Mouse (Mus musculus) hindbrain, postnatal 0 days (tissue): ENCODE measurements around the gene Rtbdn. TPM values are rescaled to one million over a fixed set of nuclear protein-coding genes. Genes with fewer than 3 reads are reported as not detected.

ENCODE experiments used
- ATAC-seq: fragments of 200-750 bp; cut with Nextera tagmentation; 2 replicates; pipeline ENCODE4 v1.8.0; 2017; ENCODE audit warnings: mild to moderate bottlenecking, moderate TSS enrichment, moderate library complexity
- DNase-seq: peaks from one replicate; pipeline ENCODE4 v3.0.0-alpha.2; 2015; ENCODE audit warnings: low spot score
- H3K27ac ChIP-seq: fragments of 300-500 bp; sonication (generic); 2 replicates; pipeline ENCODE4 v1.5.1; 2014; ENCODE audit warnings: mild to moderate bottlenecking
- H3K27me3 ChIP-seq: fragments of 300-500 bp; sonication (generic); 2 replicates; pipeline ENCODE4 v1.6.1; 2014; ENCODE audit warnings: low read length, mixed read lengths; ENCODE audit not compliant: insufficient read depth
- H3K36me3 ChIP-seq: fragments of 300-500 bp; sonication (generic); 2 replicates; pipeline ENCODE4 v1.6.1; 2014; ENCODE audit warnings: low read length, mixed read lengths; ENCODE audit not compliant: insufficient read depth
- H3K4me1 ChIP-seq: fragments of 300-500 bp; sonication (generic); 2 replicates; pipeline ENCODE4 v1.6.1; 2014; ENCODE audit warnings: antibody characterized with exemption, low read length, mixed read lengths; ENCODE audit not compliant: insufficient read depth
- H3K4me2 ChIP-seq: fragments of 300-500 bp; sonication (generic); 2 replicates; pipeline ENCODE4 v1.6.1; 2014; ENCODE audit warnings: low read depth, mild to moderate bottlenecking, low read length, moderate library complexity, mixed read lengths
- H3K4me3 ChIP-seq: fragments of 300-500 bp; sonication (generic); 2 replicates; pipeline ENCODE4 v1.5.1; 2014; ENCODE audit warnings: low read length
- H3K9ac ChIP-seq: fragments of 300-500 bp; sonication (generic); replicated peaks from 2 replicates; pipeline ENCODE4 v1.6.1; 2014; ENCODE audit warnings: mild to moderate bottlenecking, low read length, moderate library complexity, mixed read lengths
- H3K9me3 ChIP-seq: fragments of 300-500 bp; sonication (generic); 2 replicates; pipeline ENCODE4 v1.6.1; 2016; ENCODE audit warnings: low read length, mixed read lengths
- CTCF ChIP-seq: IDR thresholded peaks from 2 replicates; pipeline ENCODE4 v1.5.1; 2016; ENCODE audit warnings: antibody characterized with exemption, control low read depth, low read depth
- WGBS: fragments of 180-500 bp; shearing (Covaris S2); extraction: QIAGEN DNeasy Blood & Tissue Kit; methylation state at CpG from one replicate; pipeline ENCODE4 v1.1.7; 2014; 5-methylcytosine and 5-hydroxymethylcytosine counted together
- polyA plus RNA-seq: library from polyadenylated mRNA; unstranded; fragments of >200 nt; fragmentation: Nextera tagmentation; extraction: Ambion mirVana; gene quantifications from 2 replicates; pipeline ENCODE4 v1.2.1, GENCODE M21; 2015
- total RNA-seq: library from RNA; depleted of rRNA; stranded (reverse); fragments of >200 nt; gene quantifications from 2 replicates; pipeline ENCODE4 v1.2.3, GENCODE M21; 2014

Gene Rtbdn
- total and polyA plus RNA-seq, 2 experiments from 2014 or later = 4.1 to 5.8 TPM

DNA sequence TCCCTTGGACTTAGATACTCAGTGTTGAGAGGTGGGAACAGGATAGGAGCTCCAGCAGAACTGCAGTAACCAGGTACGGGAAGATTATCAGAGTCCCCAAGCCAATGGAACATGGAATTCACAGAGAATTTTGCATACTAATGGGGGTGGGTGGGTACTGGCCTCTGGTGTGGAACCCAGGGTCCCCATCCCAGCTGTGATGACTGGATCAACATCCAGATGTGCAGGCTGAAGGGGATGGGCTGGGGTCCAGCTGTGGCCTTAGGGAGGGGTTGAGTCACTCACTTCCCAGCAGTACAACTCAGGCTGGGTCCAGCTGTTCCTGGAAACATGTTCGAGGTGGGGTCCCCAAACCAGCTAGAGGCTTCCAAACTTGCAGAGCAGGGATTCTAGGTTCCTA, 41.1 kb downstream of the Rtbdn start:
- H3K36me3 ChIP-seq = no peaks in the 10 kb centered on the region
- no peak overlapping the region for H3K9ac ChIP-seq
- ATAC-seq (no peak), DNase-seq (no peak)
- 71% methylated on average over 2 of the region's 2 CpGs for WGBS
- no peaks in the 10 kb centered on the region for H3K27me3 ChIP-seq
- H3K9me3 ChIP-seq = no peaks in the 10 kb centered on the region
- H3K27ac ChIP-seq = no peak overlapping the region
- no peak for TF ChIP-seq CTCF
- no peak overlapping the region for H3K4me3 ChIP-seq
- H3K4me1 ChIP-seq = peaks cover 16% of the 10 kb centered on the region
- no peak overlapping the region for H3K4me2 ChIP-seq

DNA sequence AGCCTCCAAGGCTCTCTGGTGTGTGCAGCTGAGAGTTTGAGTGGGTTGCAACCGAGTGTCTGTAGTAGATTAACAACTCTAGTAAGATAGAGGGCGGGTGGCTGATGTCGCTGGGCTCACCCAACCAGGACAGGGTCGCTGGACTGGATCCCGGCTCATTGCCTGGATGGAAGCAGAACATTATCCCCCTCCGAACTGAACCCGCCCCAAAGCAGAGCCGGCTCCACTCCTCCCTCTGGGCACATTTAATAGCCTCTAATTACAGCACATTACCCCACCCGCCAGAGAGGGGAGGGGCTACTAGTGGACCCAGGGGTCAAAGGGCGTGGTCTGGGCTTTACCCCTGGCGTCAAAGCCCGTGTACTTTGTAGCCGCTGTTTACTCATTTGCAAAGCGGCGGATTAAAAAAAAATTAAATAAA, 42.5 kb downstream of the Rtbdn start:
- 16% methylated on average over 15 of the region's 15 CpGs for WGBS
- Histone ChIP-seq H3K9ac (no peak overlapping the region; the same call in 1 of the 2 replicates), H3K9me3 (no peaks in the 10 kb centered on the region), H3K27ac (no peak overlapping the region), H3K4me2 (peak overlapping the region; percentile 84), H3K4me3 (peak overlapping the region; percentile 61; the same call in 1 of the 2 replicates), H3K4me1 (peaks cover 16% of the 10 kb centered on the region), H3K36me3 (no peaks in the 10 kb centered on the region), H3K27me3 (no peaks in the 10 kb centered on the region)
- DNase-seq (no peak), ATAC-seq (no peak)
- no peak for TF ChIP-seq CTCF

DNA sequence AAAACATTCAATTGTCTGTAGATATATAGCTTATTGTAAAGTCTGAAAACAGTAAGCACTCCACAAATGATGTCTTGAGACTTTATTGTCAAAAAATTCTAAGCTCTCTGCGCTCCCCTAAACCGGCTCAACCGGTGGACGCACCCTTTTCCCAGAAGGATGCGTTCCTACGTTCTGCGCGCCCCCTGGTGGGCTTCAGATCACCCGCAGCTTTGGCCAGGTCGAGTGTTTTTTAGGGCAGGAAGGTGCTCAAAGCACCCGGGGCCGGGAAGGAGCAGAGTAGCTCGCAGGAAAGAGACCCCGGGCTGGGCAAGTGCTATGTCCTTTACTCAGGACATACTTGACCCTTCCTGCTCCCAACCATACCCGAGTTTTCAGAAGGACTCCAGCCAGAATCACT, 43.0 kb downstream of the Rtbdn start:
- under 1% methylated on average over 15 of the region's 15 CpGs for WGBS
- no peaks in the 10 kb centered on the region for H3K27me3 ChIP-seq
- peak; percentile 31 for ATAC-seq

DNA sequence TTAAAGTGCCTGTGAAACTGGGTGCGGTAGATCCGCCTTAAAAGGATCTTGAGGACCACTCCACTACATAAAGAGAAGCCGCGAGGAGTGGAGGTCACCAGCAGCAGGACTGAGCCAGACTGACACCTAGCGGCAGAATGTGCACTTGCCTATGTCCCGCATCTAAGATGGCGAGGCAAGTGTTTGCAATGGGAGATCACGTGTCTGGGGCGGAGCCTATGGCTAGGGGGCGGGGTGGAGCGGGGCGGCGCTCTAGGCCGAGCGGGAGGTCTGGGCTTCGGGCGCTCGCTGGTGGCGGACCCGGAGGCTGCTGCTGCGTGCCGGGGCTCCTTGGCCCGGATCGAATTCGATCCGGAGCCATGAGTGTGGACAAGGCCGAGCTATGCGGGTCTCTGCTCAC, 43.6 kb downstream of the Rtbdn start, which contains the start of gene Hook2:
Hook2 (plus strand) TSS at position 255 of the 400 bp plus-strand sequence.
- peak within 1 kb of the TSS; percentile 76 for H3K27ac ChIP-seq
- H3K27me3 ChIP-seq = no peaks in the 10 kb centered on the region
- H3K9ac ChIP-seq = peak within 1 kb of the TSS; percentile 78
- H3K9me3 ChIP-seq = no peaks in the 10 kb centered on the region
- under 1% methylated on average over 28 of the region's 28 CpGs for WGBS
- peak within 1 kb of the TSS; percentile 61 for H3K4me3 ChIP-seq
- ATAC-seq (peak; percentile 94), DNase-seq (peak; percentile 99)
- peak within 1 kb of the TSS; percentile 84 for H3K4me2 ChIP-seq
- peaks cover 10% of the 10 kb centered on the region for H3K4me1 ChIP-seq
- H3K36me3 ChIP-seq = no peaks in the 10 kb centered on the region
- peak; percentile 96 for TF ChIP-seq CTCF

More for the DNA sequence above, 43.0 kb downstream of the Rtbdn start:
- H3K27ac ChIP-seq = peak overlapping the region; percentile 76
- DNase-seq = peak; percentile 93
- H3K9ac ChIP-seq = peak overlapping the region; percentile 78
- peak; percentile 86 for TF ChIP-seq CTCF
- peak overlapping the region; percentile 84 for H3K4me2 ChIP-seq
- H3K4me3 ChIP-seq = peak overlapping the region; percentile 61
- H3K36me3 ChIP-seq = no peaks in the 10 kb centered on the region
- peaks cover 15% of the 10 kb centered on the region for H3K4me1 ChIP-seq
- H3K9me3 ChIP-seq = no peaks in the 10 kb centered on the region

DNA sequence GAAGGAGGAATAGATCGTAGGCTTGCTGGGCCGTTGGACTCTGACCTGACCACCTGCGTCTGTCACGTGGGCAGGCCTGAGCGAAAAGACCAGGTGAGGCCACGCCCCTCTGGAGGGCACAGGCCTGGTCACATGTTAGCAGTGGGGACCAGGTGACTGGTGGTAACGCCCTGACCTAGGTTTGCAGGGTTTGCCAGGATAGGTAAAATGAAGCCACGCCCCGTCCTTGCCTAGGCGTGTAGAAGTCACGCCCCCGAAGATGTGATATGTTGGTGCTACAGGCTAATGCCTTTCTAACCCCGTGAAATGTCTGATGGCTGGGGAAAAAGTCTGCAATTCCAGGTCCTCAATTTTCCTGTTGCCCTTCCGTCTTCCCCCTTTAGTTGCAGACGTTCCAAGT, 44.0 kb downstream of the Rtbdn start:
- ATAC-seq (peak; percentile 59), DNase-seq (peak; percentile 74)
- WGBS = 2% methylated on average over 15 of the region's 15 CpGs
- TF ChIP-seq CTCF = no peak
- H3K9ac ChIP-seq = peak overlapping the region; percentile 78
- H3K4me3 ChIP-seq = peak overlapping the region; percentile 61
- H3K27me3 ChIP-seq = no peaks in the 10 kb centered on the region
- peak overlapping the region; percentile 84 for H3K4me2 ChIP-seq
- H3K27ac ChIP-seq = peak overlapping the region; percentile 76
- no peaks in the 10 kb centered on the region for H3K9me3 ChIP-seq
- H3K36me3 ChIP-seq = no peaks in the 10 kb centered on the region
- H3K4me1 ChIP-seq = 0 out of 2 replicates have a peak, but pooled peaks cover 6% of the 10 kb centered on the region

DNA sequence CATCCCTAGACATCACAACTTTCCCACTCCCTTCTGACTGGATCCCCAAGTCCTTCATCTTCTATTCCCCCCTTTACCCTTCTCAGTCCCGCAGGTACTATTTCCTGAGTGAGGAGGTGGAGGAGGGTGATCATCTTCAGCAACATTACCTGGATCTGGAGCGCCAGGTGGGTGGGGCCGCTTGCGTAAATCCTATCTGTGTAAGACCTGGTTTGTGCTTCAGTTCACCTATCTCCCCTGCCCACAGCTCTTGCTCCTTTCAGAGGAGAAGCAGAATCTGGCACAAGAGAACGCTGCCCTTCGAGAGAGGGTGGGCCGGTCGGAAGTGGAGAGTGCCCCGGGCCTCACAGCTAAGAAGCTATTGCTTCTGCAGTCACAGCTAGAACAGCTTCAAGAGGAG, 47.6 kb downstream of the Rtbdn start:
- Histone ChIP-seq H3K4me2 (no peak overlapping the region), H3K4me3 (no peak overlapping the region), H3K9ac (no peak overlapping the region), H3K9me3 (no peaks in the 10 kb centered on the region), H3K27ac (no peak overlapping the region), H3K27me3 (no peaks in the 10 kb centered on the region), H3K4me1 (peaks cover 12% of the 10 kb centered on the region; the same call in 1 of the 2 replicates), H3K36me3 (no peaks in the 10 kb centered on the region)
- TF ChIP-seq CTCF = no peak
- WGBS = 96% methylated on average over 9 of the region's 9 CpGs
- no peak for ATAC-seq
- DNase-seq = no peak

DNA sequence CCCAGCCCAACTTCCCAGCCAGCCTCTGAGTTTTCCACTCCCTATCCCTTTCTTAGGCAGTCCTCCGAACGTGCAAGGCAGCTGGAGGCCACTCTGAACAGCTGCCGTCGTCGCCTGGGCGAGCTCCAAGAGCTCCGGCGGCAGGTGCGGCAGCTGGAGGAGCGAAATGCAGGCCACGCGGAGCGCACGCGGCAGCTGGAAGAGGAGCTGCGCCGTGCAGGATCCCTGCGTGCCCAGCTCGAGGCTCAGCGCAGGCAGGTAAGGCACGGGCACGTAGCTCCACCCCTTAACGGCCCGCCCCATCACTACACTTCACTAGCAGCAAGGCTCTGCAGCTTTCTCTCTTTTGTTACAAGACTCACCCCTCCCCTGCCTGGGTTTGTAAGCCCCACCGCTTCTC, 48.9 kb downstream of the Rtbdn start:
- peaks cover 12% of the 10 kb centered on the region; the same call in 1 of the 2 replicates for H3K4me1 ChIP-seq
- no peaks in the 10 kb centered on the region for H3K27me3 ChIP-seq
- ATAC-seq (no peak), DNase-seq (peak; percentile 53)
- no peak overlapping the region for H3K4me3 ChIP-seq
- no peak overlapping the region for H3K9ac ChIP-seq
- TF ChIP-seq CTCF = no peak
- 28% methylated on average over 25 of the region's 25 CpGs for WGBS
- 0 out of 2 replicates have a peak overlapping the region, but pooled peaks have one; percentile 13 for H3K4me2 ChIP-seq
- no peak overlapping the region for H3K27ac ChIP-seq
- H3K36me3 ChIP-seq = no peaks in the 10 kb centered on the region
- H3K9me3 ChIP-seq = no peaks in the 10 kb centered on the region
